Mouse (Mus musculus) right cerebral cortex, adult 2 months (tissue): ENCODE measurements at regions not wholly inside any gene's neighbourhood (a gene's known extent, or its start where the extent isn't known, plus 50 kb on each side); places are given as distances from the start of the nearest gene placed in this dataset.

Experiments used
- DNase-seq, 2 experiments: peaks; one replicate each; pipeline ENCODE4 v3.0.0; 2021 to 2022; ENCODE audit warnings: low spot score in 2 of 2

GRCm38 (mm10) chr16:20802724-20803123, 68.4 kb upstream of the Thpo start:
- DNase-seq: no peak

GRCm38 (mm10) chr16:20800038-20800437, 65.7 kb upstream of the Thpo start:
- DNase-seq: no peak

- DNase-seq: no peak
Observed at GRCm38 (mm10) chr16:20798115-20798514, 63.8 kb upstream of the Thpo start.

GRCm38 (mm10) chr16:20794721-20795120, 60.4 kb upstream of the Thpo start:
- DNase-seq: no peak
